Mouse (Mus musculus): ENCODE results near the gene Abcg8. TPM values are rescaled to one million over a fixed set of nuclear protein-coding genes. Genes with fewer than 3 reads are reported as not detected.

Abcg8 gene
- polyA plus RNA-seq, 1 experiment from 2014 or later = 0.09 TPM

DNA sequence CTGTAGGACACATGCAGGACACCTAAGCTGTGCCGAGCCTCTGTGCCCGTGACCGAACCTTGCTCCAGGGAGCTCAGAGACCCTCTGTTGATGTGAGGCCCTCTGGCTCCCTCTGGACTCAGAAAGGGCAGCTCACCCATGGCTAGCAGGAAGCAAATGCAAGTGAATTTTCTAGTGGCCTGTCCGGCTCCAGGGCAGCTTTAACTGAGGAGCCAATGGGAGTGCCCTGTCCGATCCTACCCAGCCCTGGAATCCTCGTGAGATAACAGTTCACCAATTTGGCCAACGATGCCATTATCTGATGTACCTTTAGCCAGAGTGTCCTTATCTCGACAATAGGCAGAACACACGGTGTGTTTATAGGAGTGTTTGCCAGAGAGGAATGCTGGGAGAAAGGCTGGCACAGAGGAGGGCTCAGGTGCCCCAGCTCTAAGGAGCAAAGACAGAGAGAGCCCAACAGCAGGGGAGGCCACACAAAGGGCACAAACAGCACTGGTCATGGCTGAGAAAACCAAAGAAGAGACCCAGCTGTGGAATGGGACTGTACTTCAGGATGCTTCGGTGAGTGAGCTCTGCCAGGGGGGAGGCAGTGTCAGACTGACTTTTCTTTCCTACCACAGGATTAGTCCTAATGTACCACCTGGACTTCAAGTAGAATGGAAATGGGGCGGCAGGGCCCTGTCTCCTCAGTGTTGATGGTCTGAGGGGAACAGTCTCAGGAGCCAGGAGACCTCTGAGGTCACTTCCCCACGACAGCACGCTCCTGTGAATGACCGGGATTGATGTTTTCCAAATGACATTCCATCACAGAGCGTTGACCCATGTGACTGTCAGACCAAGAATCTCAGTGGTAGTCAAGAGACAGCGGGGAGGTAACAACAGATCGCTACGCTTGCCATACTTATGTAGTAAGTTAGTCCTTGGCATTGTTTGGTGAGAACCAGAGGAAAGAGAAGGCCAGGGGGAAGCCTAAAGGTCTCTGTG is 6.9 kb downstream of the Abcg8 start, which contains the start of gene Abcg5:
Gene Abcg5 (minus strand): TSS at position 278 of the 984 bp plus-strand sequence.
- H3K27me3 ChIP-seq (ENCODE audit: control insufficient read depth, insufficient read depth, low read length) = no peaks in the 10 kb centered on the region
- no peak within 1 kb of the TSS for H3K9ac ChIP-seq (ENCODE audit: low read length)
- WGBS = 81% methylated on average over 18 of the region's 18 CpGs
- H3K4me3 ChIP-seq (ENCODE audit: low read depth, low read length) = no peak within 1 kb of the TSS
- no peaks in the 10 kb centered on the region for H3K4me1 ChIP-seq (ENCODE audit: control insufficient read depth, insufficient read depth, low read length)
- ATAC-seq (ENCODE audit: insufficient number of reproducible peaks, low FRiP score, low TSS enrichment, low read depth) (no peak), DNase-seq (ENCODE audit: low spot score) (no peak)
- no peak within 1 kb of the TSS for H3K27ac ChIP-seq (replicated peaks; ENCODE audit: low read depth, low read length)
- no peaks in the 10 kb centered on the region for H3K36me3 ChIP-seq (ENCODE audit: control insufficient read depth, insufficient read depth, low read length)
- H3K9me3 ChIP-seq (ENCODE audit: control insufficient read depth, low read length) = no peaks in the 10 kb centered on the region
- no peak within 1 kb of the TSS for H3K4me2 ChIP-seq (ENCODE audit: low read depth, severe bottlenecking)

DNA sequence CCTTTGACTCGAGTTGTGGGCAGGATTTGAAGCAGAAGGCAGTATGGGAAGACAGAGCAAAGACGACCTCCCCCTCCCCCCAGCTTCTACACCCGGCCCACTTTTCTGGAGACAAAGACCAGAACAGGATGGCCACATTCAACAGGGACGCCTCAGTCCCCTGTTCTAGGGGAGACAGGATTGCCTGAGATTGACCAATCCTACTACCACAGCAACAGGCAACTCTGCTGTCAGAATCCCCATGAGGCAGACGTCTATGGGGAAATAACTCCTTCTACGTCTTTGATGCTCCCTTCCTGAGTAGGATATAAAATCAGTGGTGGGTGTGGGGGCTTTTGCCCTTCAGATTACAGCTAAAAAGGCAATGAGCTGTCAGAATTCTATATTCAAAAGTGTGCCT is 8.2 kb downstream of the Abcg8 start:
- H3K4me3 ChIP-seq (ENCODE audit: low read depth, low read length) = no peak overlapping the region
- H3K9ac ChIP-seq (ENCODE audit: low read length) = no peak overlapping the region
- no peak overlapping the region for H3K4me2 ChIP-seq (ENCODE audit: low read depth, severe bottlenecking)
- DNase-seq (ENCODE audit: low spot score) = no peak
- H3K36me3 ChIP-seq (ENCODE audit: control insufficient read depth, insufficient read depth, low read length) = no peaks in the 10 kb centered on the region
- H3K9me3 ChIP-seq (ENCODE audit: control insufficient read depth, low read length) = no peaks in the 10 kb centered on the region
- no peak for ATAC-seq (ENCODE audit: insufficient number of reproducible peaks, low FRiP score, low TSS enrichment, low read depth)
- 27% methylated on average over 6 of the region's 6 CpGs for WGBS
- H3K27ac ChIP-seq (replicated peaks; ENCODE audit: low read depth, low read length) = no peak overlapping the region
- no peaks in the 10 kb centered on the region for H3K27me3 ChIP-seq (ENCODE audit: control insufficient read depth, insufficient read depth, low read length)
- H3K4me1 ChIP-seq (ENCODE audit: control insufficient read depth, insufficient read depth, low read length) = no peaks in the 10 kb centered on the region

- no peak for DNase-seq (ENCODE audit: low spot score)
- no peaks in the 10 kb centered on the region for H3K27me3 ChIP-seq (ENCODE audit: control insufficient read depth, insufficient read depth, low read length)
- H3K27ac ChIP-seq (replicated peaks; ENCODE audit: low read depth, low read length) = no peak overlapping the region
- H3K4me3 ChIP-seq (ENCODE audit: low read depth, low read length) = no peak overlapping the region
- H3K36me3 ChIP-seq (ENCODE audit: control insufficient read depth, insufficient read depth, low read length) = no peaks in the 10 kb centered on the region
- no peak overlapping the region for H3K9ac ChIP-seq (ENCODE audit: low read length)
- ATAC-seq (ENCODE audit: insufficient number of reproducible peaks, low FRiP score, low TSS enrichment, low read depth) = no peak
- H3K9me3 ChIP-seq (ENCODE audit: control insufficient read depth, low read length) = no peaks in the 10 kb centered on the region
- H3K4me2 ChIP-seq (ENCODE audit: low read depth, severe bottlenecking) = no peak overlapping the region
- no peaks in the 10 kb centered on the region for H3K4me1 ChIP-seq (ENCODE audit: control insufficient read depth, insufficient read depth, low read length)
- WGBS = 81% methylated on average over 4 of the region's 4 CpGs
Measured at GRCm38 (mm10) chr17:84685286-84685685, 9.2 kb downstream of the Abcg8 start.

GRCm38 (mm10) chr17:84687994-84688393 is 11.9 kb downstream of the Abcg8 start:
- no peaks in the 10 kb centered on the region for H3K9me3 ChIP-seq (ENCODE audit: control insufficient read depth, low read length)
- H3K4me1 ChIP-seq (ENCODE audit: control insufficient read depth, insufficient read depth, low read length) = no peaks in the 10 kb centered on the region
- no peak overlapping the region for H3K27ac ChIP-seq (replicated peaks; ENCODE audit: low read depth, low read length)
- no peaks in the 10 kb centered on the region for H3K27me3 ChIP-seq (ENCODE audit: control insufficient read depth, insufficient read depth, low read length)
- H3K4me3 ChIP-seq (ENCODE audit: low read depth, low read length) = no peak overlapping the region
- no peaks in the 10 kb centered on the region for H3K36me3 ChIP-seq (ENCODE audit: control insufficient read depth, insufficient read depth, low read length)
- no peak for DNase-seq (ENCODE audit: low spot score)
- no peak overlapping the region for H3K9ac ChIP-seq (ENCODE audit: low read length)
- no peak overlapping the region for H3K4me2 ChIP-seq (ENCODE audit: low read depth, severe bottlenecking)
- 57% methylated on average over 5 of the region's 5 CpGs for WGBS
- ATAC-seq (ENCODE audit: insufficient number of reproducible peaks, low FRiP score, low TSS enrichment, low read depth) = no peak

DNA sequence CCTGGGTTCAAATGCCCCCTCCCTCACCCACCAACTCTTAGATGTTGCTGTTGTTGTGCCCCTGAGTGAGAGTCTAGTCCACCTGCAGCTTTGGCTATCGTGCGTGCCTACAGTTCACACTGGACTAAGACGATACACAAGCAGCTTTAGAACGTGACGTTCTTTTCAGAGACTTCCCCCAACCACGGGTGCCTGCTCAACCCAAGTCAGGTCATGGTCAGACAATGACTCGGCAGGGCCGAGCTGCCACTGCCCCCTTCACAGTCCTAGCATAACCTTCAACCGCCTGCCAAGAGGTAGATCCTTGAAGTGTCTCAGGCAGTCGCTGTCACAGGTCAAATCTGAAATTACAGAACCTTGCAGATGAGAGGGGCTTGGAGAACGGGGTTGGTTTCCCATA is 12.7 kb downstream of the Abcg8 start:
- Histone ChIP-seq H3K27me3 (ENCODE audit: control insufficient read depth, insufficient read depth, low read length) (no peaks in the 10 kb centered on the region), H3K36me3 (ENCODE audit: control insufficient read depth, insufficient read depth, low read length) (no peaks in the 10 kb centered on the region), H3K9ac (ENCODE audit: low read length) (no peak overlapping the region), H3K27ac (replicated peaks; ENCODE audit: low read depth, low read length) (no peak overlapping the region), H3K4me2 (ENCODE audit: low read depth, severe bottlenecking) (no peak overlapping the region), H3K4me1 (ENCODE audit: control insufficient read depth, insufficient read depth, low read length) (no peaks in the 10 kb centered on the region), H3K4me3 (ENCODE audit: low read depth, low read length) (no peak overlapping the region), H3K9me3 (ENCODE audit: control insufficient read depth, low read length) (no peaks in the 10 kb centered on the region)
- ATAC-seq (ENCODE audit: insufficient number of reproducible peaks, low FRiP score, low TSS enrichment, low read depth) = no peak
- WGBS = 91% methylated on average over 11 of the region's 11 CpGs
- DNase-seq (ENCODE audit: low spot score) = no peak

DNA sequence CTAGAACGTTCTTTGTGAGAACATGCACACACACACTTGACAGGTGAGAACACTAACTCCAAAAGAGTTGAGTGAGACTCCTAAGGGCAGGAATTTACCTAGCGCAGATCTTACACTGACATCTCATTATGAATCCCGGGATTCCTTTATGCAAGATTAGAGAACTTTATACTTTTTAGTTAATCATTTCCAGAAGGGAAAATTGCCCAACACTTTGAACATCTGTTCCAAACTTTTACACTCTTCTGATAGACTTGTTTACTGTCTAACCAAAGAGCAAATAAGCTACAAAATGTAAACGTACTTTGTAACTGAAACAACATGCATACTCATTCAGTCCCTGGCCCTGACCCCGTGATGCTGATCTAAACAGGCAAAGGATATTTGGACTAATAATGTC is 13.2 kb downstream of the Abcg8 start:
- Histone ChIP-seq H3K9me3 (ENCODE audit: control insufficient read depth, low read length) (no peaks in the 10 kb centered on the region), H3K9ac (ENCODE audit: low read length) (no peak overlapping the region), H3K36me3 (ENCODE audit: control insufficient read depth, insufficient read depth, low read length) (no peaks in the 10 kb centered on the region), H3K4me3 (ENCODE audit: low read depth, low read length) (no peak overlapping the region), H3K4me1 (ENCODE audit: control insufficient read depth, insufficient read depth, low read length) (no peaks in the 10 kb centered on the region), H3K27ac (replicated peaks; ENCODE audit: low read depth, low read length) (no peak overlapping the region), H3K27me3 (ENCODE audit: control insufficient read depth, insufficient read depth, low read length) (no peaks in the 10 kb centered on the region), H3K4me2 (ENCODE audit: low read depth, severe bottlenecking) (no peak overlapping the region)
- DNase-seq (ENCODE audit: low spot score) (no peak), ATAC-seq (ENCODE audit: insufficient number of reproducible peaks, low FRiP score, low TSS enrichment, low read depth) (no peak)
- 85% methylated on average over 5 of the region's 5 CpGs for WGBS

- DNase-seq (ENCODE audit: low spot score) = no peak
- no peak overlapping the region for H3K4me2 ChIP-seq (ENCODE audit: low read depth, severe bottlenecking)
- no peaks in the 10 kb centered on the region for H3K4me1 ChIP-seq (ENCODE audit: control insufficient read depth, insufficient read depth, low read length)
- H3K4me3 ChIP-seq (ENCODE audit: low read depth, low read length) = no peak overlapping the region
- ATAC-seq (ENCODE audit: insufficient number of reproducible peaks, low FRiP score, low TSS enrichment, low read depth) = no peak
- H3K27me3 ChIP-seq (ENCODE audit: control insufficient read depth, insufficient read depth, low read length) = no peaks in the 10 kb centered on the region
- no peaks in the 10 kb centered on the region for H3K36me3 ChIP-seq (ENCODE audit: control insufficient read depth, insufficient read depth, low read length)
- H3K27ac ChIP-seq (replicated peaks; ENCODE audit: low read depth, low read length) = no peak overlapping the region
- no peak overlapping the region for H3K9ac ChIP-seq (ENCODE audit: low read length)
- 74% methylated on average over 5 of the region's 5 CpGs for WGBS
- H3K9me3 ChIP-seq (ENCODE audit: control insufficient read depth, low read length) = no peaks in the 10 kb centered on the region
Measured at GRCm38 (mm10) chr17:84690111-84690510, 14.0 kb downstream of the Abcg8 start.

DNA sequence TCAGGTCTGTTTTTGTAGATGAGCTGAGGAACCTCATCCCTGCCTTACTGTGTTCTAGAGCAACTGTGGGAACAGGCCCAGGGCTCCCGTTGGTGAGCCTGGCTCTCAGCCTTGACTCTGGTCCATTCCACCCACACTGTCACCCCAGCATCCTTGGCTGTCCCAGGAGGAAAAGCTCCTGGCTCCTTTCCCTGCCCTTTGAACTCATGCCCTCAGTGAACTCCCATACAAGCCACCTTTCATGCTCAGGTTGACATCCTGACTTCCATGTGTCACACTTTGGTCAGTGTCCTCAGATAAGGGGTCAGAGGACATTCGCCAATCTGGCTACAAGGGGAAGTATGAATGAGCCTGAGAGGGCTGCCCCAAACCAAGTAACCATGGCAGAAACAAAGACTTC is 17.6 kb downstream of the Abcg8 start:
- DNase-seq (ENCODE audit: low spot score) = no peak
- Histone ChIP-seq H3K9ac (ENCODE audit: low read length) (no peak overlapping the region), H3K27ac (replicated peaks; ENCODE audit: low read depth, low read length) (no peak overlapping the region), H3K27me3 (ENCODE audit: control insufficient read depth, insufficient read depth, low read length) (no peaks in the 10 kb centered on the region), H3K36me3 (ENCODE audit: control insufficient read depth, insufficient read depth, low read length) (no peaks in the 10 kb centered on the region), H3K4me3 (ENCODE audit: low read depth, low read length) (no peak overlapping the region), H3K4me2 (ENCODE audit: low read depth, severe bottlenecking) (no peak overlapping the region), H3K4me1 (ENCODE audit: control insufficient read depth, insufficient read depth, low read length) (no peaks in the 10 kb centered on the region), H3K9me3 (ENCODE audit: control insufficient read depth, low read length) (no peaks in the 10 kb centered on the region)
- WGBS = 86% methylated on average over 2 of the region's 2 CpGs
- ATAC-seq (ENCODE audit: insufficient number of reproducible peaks, low FRiP score, low TSS enrichment, low read depth) = no peak
